Mouse (Mus musculus): Measurements from ENCODE around the gene Bud31. TPM values are rescaled to one million over a fixed set of nuclear protein-coding genes. Genes with fewer than 3 reads are reported as not detected.
"Not testable (repeated sequence)": the region's sequence is repeated elsewhere in the genome, so short reads cannot be mapped to it uniquely, and the experiment has no call there.

The Bud31 gene
- 130 and 135 TPM in 2 replicates for polyA plus RNA-seq (2014; fragmentation: Nextera tagmentation; extraction: Ambion mirVana)

DNA sequence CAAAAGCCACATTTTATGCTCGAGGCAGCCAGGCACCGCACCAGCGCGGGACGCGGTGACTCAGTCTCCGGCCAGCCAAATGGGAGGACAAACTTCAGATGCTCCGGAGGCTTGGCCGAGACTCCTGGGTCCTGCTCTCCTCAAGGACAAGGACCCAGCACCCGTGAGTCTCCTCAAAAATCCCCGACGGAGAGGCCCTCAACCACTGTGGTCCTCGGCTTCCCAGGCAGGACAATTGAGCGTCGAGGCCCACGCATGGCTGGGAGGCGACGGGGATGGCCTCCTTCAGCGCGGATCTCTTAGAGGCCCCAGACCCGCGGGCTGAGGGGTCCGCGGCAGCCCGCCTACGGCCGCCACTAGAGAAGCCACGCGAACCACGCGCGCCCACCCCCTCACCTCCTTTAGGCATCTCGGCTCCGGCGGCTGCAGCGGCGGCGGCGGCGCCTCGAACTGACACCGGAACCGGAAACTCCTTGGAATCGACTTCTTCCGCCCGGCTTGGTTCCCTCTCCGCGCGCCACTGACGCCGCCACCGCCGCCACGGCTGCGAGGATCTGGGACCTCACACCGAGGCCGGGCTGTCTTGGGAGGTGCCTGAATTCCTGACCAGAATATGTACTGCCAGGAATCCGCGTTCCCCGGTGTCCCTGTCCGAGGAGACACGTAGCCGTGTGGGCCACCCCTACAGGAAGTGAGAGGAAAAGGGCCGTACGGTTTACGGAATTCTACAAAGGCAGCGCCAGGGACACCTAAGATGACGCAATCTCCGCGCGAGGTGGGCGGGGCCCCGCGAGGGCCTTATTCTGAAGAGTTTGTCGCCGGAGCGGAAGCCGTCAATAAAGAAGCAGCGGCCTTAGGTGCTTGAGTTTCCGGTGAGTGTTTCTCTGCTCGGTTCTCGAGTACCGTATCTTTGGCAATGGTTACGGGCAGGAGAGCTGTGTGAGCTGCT, at the start of gene Bud31, which contains the start of gene Pdap1:
Gene Bud31 (plus strand): TSS at position 792 of the 949 bp plus-strand sequence.
Gene Pdap1 (minus strand): TSS at position 668 of the 949 bp plus-strand sequence.
- H3K9me3 ChIP-seq (ENCODE audit: control insufficient read depth, low read length), result no peaks in the 10 kb centered on the region
- peak within 1 kb of the TSS; percentile 88 to 93 for H3K27ac ChIP-seq (replicated peaks in 1 of 2; ENCODE audit: control insufficient read depth in 1 of 2, insufficient read depth in 1 of 2, low read depth in 2 of 2, low read length in 2 of 2)
- H3K9ac ChIP-seq (ENCODE audit: low read length), result peak within 1 kb of the TSS; percentile 94
- H3K4me1 ChIP-seq (ENCODE audit: control insufficient read depth in 2 of 2, insufficient read depth in 2 of 2, low read length in 2 of 2), result peaks cover 2 to 19% of the 10 kb centered on the region in 2 experiments; a peak in 3 of 4 replicates
- ATAC-seq (ENCODE audit: insufficient number of reproducible peaks, insufficient read depth, low FRiP score, low read depth), result peak; percentile 91
- under 1% methylated on average over 83 of the region's 84 CpGs for WGBS
- peak within 1 kb of the TSS; percentile 69 to 99 for H3K4me3 ChIP-seq (ENCODE audit: control insufficient read depth in 1 of 2, insufficient read depth in 1 of 2, low read depth in 1 of 2, low read length in 2 of 2)
- peak within 1 kb of the TSS; percentile 97 for H3K4me2 ChIP-seq (ENCODE audit: low read length)
- no peaks in the 10 kb centered on the region for H3K27me3 ChIP-seq (ENCODE audit: control insufficient read depth, insufficient read depth, low read length)
- peaks cover 62% of the 10 kb centered on the region for H3K36me3 ChIP-seq (ENCODE audit: control insufficient read depth, insufficient read depth, low read length)

DNA sequence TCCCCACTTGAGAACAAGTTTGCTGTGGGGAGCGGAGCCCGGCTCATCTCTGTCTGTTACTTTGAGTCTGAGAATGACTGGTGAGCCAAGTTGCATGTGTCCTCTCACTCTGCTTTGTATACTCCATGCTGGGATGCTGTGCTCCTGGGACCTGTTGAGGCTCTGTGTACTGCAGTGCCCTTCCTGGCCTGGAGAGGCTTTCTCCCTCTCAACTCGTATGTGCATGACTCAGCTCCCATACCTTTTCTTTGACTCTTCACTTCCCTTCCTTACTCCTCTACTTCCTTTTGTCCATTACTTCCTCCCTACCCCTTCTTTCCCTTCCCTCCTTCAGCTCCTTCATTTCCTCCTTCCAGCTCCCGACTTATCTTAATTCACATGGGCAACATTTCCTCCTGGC, 44.0 kb upstream of the Bud31 start:
- WGBS, result 70% methylated on average over 4 of the region's 4 CpGs
- no peaks in the 10 kb centered on the region for H3K4me1 ChIP-seq (ENCODE audit: control insufficient read depth in 2 of 2, insufficient read depth in 2 of 2, low read length in 2 of 2)
- H3K27me3 ChIP-seq (ENCODE audit: control insufficient read depth, insufficient read depth, low read length), result no peaks in the 10 kb centered on the region
- no peak overlapping the region for H3K27ac ChIP-seq (replicated peaks in 1 of 2; ENCODE audit: control insufficient read depth in 1 of 2, insufficient read depth in 1 of 2, low read depth in 2 of 2, low read length in 2 of 2)
- H3K9me3 ChIP-seq (ENCODE audit: control insufficient read depth, low read length), result no peaks in the 10 kb centered on the region
- H3K9ac ChIP-seq (ENCODE audit: low read length), result no peak overlapping the region
- H3K4me2 ChIP-seq (ENCODE audit: low read length), result no peak overlapping the region
- H3K36me3 ChIP-seq (ENCODE audit: control insufficient read depth, insufficient read depth, low read length), result peaks cover 98% of the 10 kb centered on the region
- no peak overlapping the region for H3K4me3 ChIP-seq (ENCODE audit: control insufficient read depth in 1 of 2, insufficient read depth in 1 of 2, low read depth in 1 of 2, low read length in 2 of 2)
- ATAC-seq (ENCODE audit: insufficient number of reproducible peaks, insufficient read depth, low FRiP score, low read depth), result no peak

- H3K9me3 ChIP-seq (ENCODE audit: control insufficient read depth, low read length), result no peaks in the 10 kb centered on the region
- no peak for ATAC-seq (ENCODE audit: insufficient number of reproducible peaks, insufficient read depth, low FRiP score, low read depth)
- H3K36me3 ChIP-seq (ENCODE audit: control insufficient read depth, insufficient read depth, low read length), result peaks cover 99% of the 10 kb centered on the region
- H3K4me2 ChIP-seq (ENCODE audit: low read length), result no peak overlapping the region
- H3K27me3 ChIP-seq (ENCODE audit: control insufficient read depth, insufficient read depth, low read length), result no peaks in the 10 kb centered on the region
- H3K4me1 ChIP-seq (ENCODE audit: control insufficient read depth in 2 of 2, insufficient read depth in 2 of 2, low read length in 2 of 2), result no peaks in the 10 kb centered on the region
- WGBS, result 88% methylated on average over 10 of the region's 10 CpGs
- no peak overlapping the region for H3K27ac ChIP-seq (replicated peaks in 1 of 2; ENCODE audit: control insufficient read depth in 1 of 2, insufficient read depth in 1 of 2, low read depth in 2 of 2, low read length in 2 of 2)
- H3K4me3 ChIP-seq (ENCODE audit: control insufficient read depth in 1 of 2, insufficient read depth in 1 of 2, low read depth in 1 of 2, low read length in 2 of 2), result no peak overlapping the region
- H3K9ac ChIP-seq (ENCODE audit: low read length), result no peak overlapping the region
Measured at GRCm38 (mm10) chr5:145098340-145098821, 41.8 kb upstream of the Bud31 start.

- no peak overlapping the region for H3K27ac ChIP-seq (replicated peaks in 1 of 2; ENCODE audit: control insufficient read depth in 1 of 2, insufficient read depth in 1 of 2, low read depth in 2 of 2, low read length in 2 of 2)
- no peaks in the 10 kb centered on the region for H3K9me3 ChIP-seq (ENCODE audit: control insufficient read depth, low read length)
- H3K27me3 ChIP-seq (ENCODE audit: control insufficient read depth, insufficient read depth, low read length), result no peaks in the 10 kb centered on the region
- 98% methylated on average over 9 of the region's 9 CpGs for WGBS
- H3K36me3 ChIP-seq (ENCODE audit: control insufficient read depth, insufficient read depth, low read length), result peaks cover 100% of the 10 kb centered on the region
- no peak overlapping the region for H3K9ac ChIP-seq (ENCODE audit: low read length)
- H3K4me3 ChIP-seq (ENCODE audit: control insufficient read depth in 1 of 2, insufficient read depth in 1 of 2, low read depth in 1 of 2, low read length in 2 of 2), result no peak overlapping the region
- ATAC-seq (ENCODE audit: insufficient number of reproducible peaks, insufficient read depth, low FRiP score, low read depth), result no peak
- H3K4me2 ChIP-seq (ENCODE audit: low read length), result no peak overlapping the region
- no peaks in the 10 kb centered on the region for H3K4me1 ChIP-seq (ENCODE audit: control insufficient read depth in 2 of 2, insufficient read depth in 2 of 2, low read length in 2 of 2)
Measured at GRCm38 (mm10) chr5:145100960-145101359, 39.2 kb upstream of the Bud31 start.

DNA sequence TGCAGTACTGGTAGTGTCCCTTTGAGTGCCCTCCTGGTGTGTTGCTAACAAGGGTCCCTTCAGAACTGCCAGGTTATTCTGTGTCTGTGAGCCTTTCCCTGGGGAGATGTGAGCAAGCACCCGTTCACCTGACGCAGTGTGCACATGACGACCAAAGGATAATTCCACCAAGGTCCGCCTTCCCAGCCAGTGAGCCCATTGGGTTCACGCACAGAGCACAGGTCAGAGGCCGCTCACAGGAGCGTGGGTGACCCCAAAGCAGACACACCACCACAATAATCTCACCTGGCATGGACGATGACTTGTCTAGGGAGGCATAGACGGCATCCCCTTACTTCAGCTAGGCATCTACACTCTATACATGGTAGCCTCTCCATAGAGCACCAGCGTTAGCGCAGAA, 38.7 kb upstream of the Bud31 start:
- not testable (repeated sequence) for ATAC-seq (ENCODE audit: insufficient number of reproducible peaks, insufficient read depth, low FRiP score, low read depth); H3K4me2 ChIP-seq (ENCODE audit: low read length); H3K9me3 ChIP-seq (ENCODE audit: control insufficient read depth, low read length); H3K9ac ChIP-seq (ENCODE audit: low read length); H3K27ac ChIP-seq (replicated peaks in 1 of 2; ENCODE audit: control insufficient read depth in 1 of 2, insufficient read depth in 1 of 2, low read depth in 2 of 2, low read length in 2 of 2); H3K27me3 ChIP-seq (ENCODE audit: control insufficient read depth, insufficient read depth, low read length); H3K4me3 ChIP-seq (ENCODE audit: control insufficient read depth in 1 of 2, insufficient read depth in 1 of 2, low read depth in 1 of 2, low read length in 2 of 2); H3K4me1 ChIP-seq (ENCODE audit: control insufficient read depth in 2 of 2, insufficient read depth in 2 of 2, low read length in 2 of 2)
- peaks cover 100% of the 10 kb centered on the region for H3K36me3 ChIP-seq (ENCODE audit: control insufficient read depth, insufficient read depth, low read length)
- whole genome bisulfite sequencing, result 95% methylated on average over 11 of the region's 11 CpGs

GRCm38 (mm10) chr5:145102706-145103105, 37.5 kb upstream of the Bud31 start:
- no peaks in the 10 kb centered on the region for H3K4me1 ChIP-seq (ENCODE audit: control insufficient read depth in 2 of 2, insufficient read depth in 2 of 2, low read length in 2 of 2)
- no peak overlapping the region for H3K9ac ChIP-seq (ENCODE audit: low read length)
- H3K9me3 ChIP-seq (ENCODE audit: control insufficient read depth, low read length), result no peaks in the 10 kb centered on the region
- WGBS, result 77% methylated on average over 4 of the region's 4 CpGs
- ATAC-seq (ENCODE audit: insufficient number of reproducible peaks, insufficient read depth, low FRiP score, low read depth), result no peak
- peaks cover 100% of the 10 kb centered on the region for H3K36me3 ChIP-seq (ENCODE audit: control insufficient read depth, insufficient read depth, low read length)
- no peak overlapping the region for H3K4me3 ChIP-seq (ENCODE audit: control insufficient read depth in 1 of 2, insufficient read depth in 1 of 2, low read depth in 1 of 2, low read length in 2 of 2)
- no peaks in the 10 kb centered on the region for H3K27me3 ChIP-seq (ENCODE audit: control insufficient read depth, insufficient read depth, low read length)
- no peak overlapping the region for H3K27ac ChIP-seq (replicated peaks in 1 of 2; ENCODE audit: control insufficient read depth in 1 of 2, insufficient read depth in 1 of 2, low read depth in 2 of 2, low read length in 2 of 2)
- no peak overlapping the region for H3K4me2 ChIP-seq (ENCODE audit: low read length)

DNA sequence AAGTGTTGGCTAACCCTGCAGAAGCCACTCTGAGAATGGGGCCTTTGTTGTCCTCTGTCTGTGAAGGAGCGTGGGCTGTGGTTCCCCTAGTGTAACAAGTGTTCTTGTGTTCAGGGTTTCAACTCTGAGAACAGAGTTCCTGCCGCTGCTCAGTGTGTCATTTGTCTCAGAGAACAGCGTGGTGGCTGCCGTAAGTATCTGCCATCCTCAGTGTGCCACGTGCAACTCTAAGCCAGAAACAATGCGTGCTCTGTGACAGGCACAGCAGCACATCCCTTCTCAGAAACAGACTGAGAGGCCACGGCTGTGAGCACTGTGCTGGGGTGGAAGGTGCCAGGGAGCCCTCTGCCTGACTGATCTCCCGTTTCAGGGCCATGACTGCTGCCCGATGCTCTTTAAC, 35.8 kb upstream of the Bud31 start:
- Histone ChIP-seq H3K27me3 (ENCODE audit: control insufficient read depth, insufficient read depth, low read length) (no peaks in the 10 kb centered on the region), H3K4me1 (ENCODE audit: control insufficient read depth in 2 of 2, insufficient read depth in 2 of 2, low read length in 2 of 2) (no peaks in the 10 kb centered on the region), H3K9ac (ENCODE audit: low read length) (no peak overlapping the region), H3K4me2 (ENCODE audit: low read length) (no peak overlapping the region), H3K4me3 (ENCODE audit: control insufficient read depth in 1 of 2, insufficient read depth in 1 of 2, low read depth in 1 of 2, low read length in 2 of 2) (no peak overlapping the region), H3K9me3 (ENCODE audit: control insufficient read depth, low read length) (no peaks in the 10 kb centered on the region), H3K27ac (replicated peaks in 1 of 2; ENCODE audit: control insufficient read depth in 1 of 2, insufficient read depth in 1 of 2, low read depth in 2 of 2, low read length in 2 of 2) (no peak overlapping the region), H3K36me3 (ENCODE audit: control insufficient read depth, insufficient read depth, low read length) (peaks cover 100% of the 10 kb centered on the region)
- ATAC-seq (ENCODE audit: insufficient number of reproducible peaks, insufficient read depth, low FRiP score, low read depth), result no peak
- 90% methylated on average over 9 of the region's 9 CpGs for WGBS

Measured in heart, embryonic 14.5 days (tissue).